9 mouse cellular contexts compared by ENCODE assay signal in the genomic region with DNA sequence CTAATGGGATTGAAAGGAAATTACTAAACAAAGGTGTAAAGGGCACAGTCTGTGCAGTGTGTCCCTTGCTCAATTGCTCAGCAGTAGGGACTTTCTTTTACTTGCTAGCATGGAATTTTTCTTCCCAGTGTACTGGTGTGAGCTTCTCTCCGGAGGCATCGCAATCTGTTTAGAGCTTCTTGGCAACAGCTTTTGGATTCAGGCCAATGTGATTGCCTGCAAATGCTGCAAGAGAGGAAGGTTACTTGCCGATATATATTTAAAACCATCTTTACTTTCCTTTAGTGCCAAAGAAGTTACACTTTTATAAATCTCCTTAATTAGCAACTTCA. TPM values are rescaled to one million over a fixed set of nuclear protein-coding genes. Genes with fewer than 3 reads are reported as not detected.
DNase-seq lines count a peak whose midpoint lies in the region; ATAC-seq and TF ChIP-seq lines count a peak whose summit lies in the region.
"Had no signal": no experiment of that assay in that cellular context is flagged by ENCODE, and none has a peak within 500 bp of the region (broad histone marks: within the 10 kb centered on the region; RNA-seq: fewer than 3 reads in every experiment).

No protein-coding gene starts in this region.

- no peaks in the 10 kb centered on the region for H3K9me3 ChIP-seq in neural tube, embryonic 12.5 days

- 48% methylated on average over 3 of the region's 3 CpGs for WGBS in neural tube, embryonic 12.5 days

- H3K4me1 ChIP-seq in neural tube, embryonic 12.5 days: peaks cover 14% of the 10 kb centered on the region

- intact Hi-C loops in left cerebral cortex, adult 2 months (cut with DNase I): loop anchor here (5.0 kb wide), 1 partner anchor 47 kb away; a partner anchor contains a TSS

- no peak overlapping the region for H3K9ac ChIP-seq in neural tube, embryonic 12.5 days

- no peak overlapping the region for H3K27ac ChIP-seq in neural tube, embryonic 12.5 days
- peak overlapping the region; percentile 25 for H3K27ac ChIP-seq in left cerebral cortex, adult 2 months

- peak; percentile 78; the same call in 1 of the 2 replicates for ATAC-seq in neural tube, embryonic 12.5 days (ENCODE audit: low FRiP score, low read depth)
- no peak for ATAC-seq in erythroid progenitor cell, adult 5-6 weeks (replicated peaks; ENCODE audit: low FRiP score, poor library complexity, severe bottlenecking)

- H3K27me3 ChIP-seq in neural tube, embryonic 12.5 days (replicated peaks): no peaks in the 10 kb centered on the region

- no peaks in the 10 kb centered on the region for H3K36me3 ChIP-seq in neural tube, embryonic 12.5 days

- TF ChIP-seq CTCF in left cerebral cortex, adult 2 months (IDR thresholded peaks at IDR 0.05): no peak

- H3K4me3 ChIP-seq in neural tube, embryonic 12.5 days: no peak overlapping the region
- H3K4me3 ChIP-seq in left cerebral cortex, adult 2 months: no peak overlapping the region
- H3K4me3 ChIP-seq: erythroblast, embryonic 14.5 days; myocyte had no signal

- no peak for DNase-seq in neural tube, embryonic 10.5 days (ENCODE audit: extremely low spot score, low spot score)
- peak; percentile 74 to 84 for DNase-seq in cerebellum, postnatal 25 days
- peak in 1 of 2 experiments; percentile 29 for DNase-seq in left cerebral cortex, adult 2 months (ENCODE audit: extremely low spot score in 1 of 2, low spot score in 2 of 2)
- DNase-seq in telencephalon, adult 2 months (ENCODE audit: low read depth, low spot score): peak; percentile 83
- DNase-seq in spleen, postnatal 36 days (ENCODE audit: low spot score in 2 of 2): no peak

- 0 out of 2 replicates have a peak overlapping the region, but pooled peaks have one; percentile 3 for H3K4me2 ChIP-seq in neural tube, embryonic 12.5 days (replicated peaks)

RNA-seq across cellular contexts. Expression of a gene that starts 48.5 kb away (rescaled TPM):
- 39.0 and 51.1 TPM in 2 replicates for polyA plus RNA-seq in neural tube, embryonic 12.5 days (2016; fragmentation: Nextera tagmentation; extraction: Ambion mirVana)
- 100 to 1,000 TPM; 122 to 126 TPM for total RNA-seq in left cerebral cortex, adult 2 months (2021)
- total RNA-seq in erythroid progenitor cell, adult 5-6 weeks (2015; ENCODE audit: low replicate concordance): not detected in 2 replicates
- total RNA-seq in erythroid progenitor cell, adult 5-6 weeks (2017; ENCODE audit: low replicate concordance): 0.64 TPM in 1 of 2 replicates, not detected in the other
- polyA plus RNA-seq: myocyte had no signal

Comparison
In these comparisons a context has a peak if more than half of its experiments do, and no peak if none do; other contexts are left out.
1. DNase-seq: peak in cerebellum, postnatal 25 days (2 of 2) and telencephalon, adult 2 months (single experiment); none in neural tube, embryonic 10.5 days (single experiment) and spleen, postnatal 36 days (0 of 2).
2. RNA of a gene that starts 48.5 kb away (total RNA-seq): 122 to 126 TPM in left cerebral cortex, adult 2 months; 0.64 TPM in erythroid progenitor cell, adult 5-6 weeks; every median in the first group is over 10 times any median in the second.